In genomic region chr9:14559430-14559829, GRCm38 (mm10) we compare ENCODE assay signal across 10 mouse cellular contexts. TPM values are rescaled to one million over a fixed set of nuclear protein-coding genes. Genes with fewer than 3 reads are reported as not detected.
DNase-seq lines count a peak whose midpoint lies in the region; ATAC-seq lines count a peak whose summit lies in the region.
"Had no signal": no experiment of that assay in that cellular context is flagged by ENCODE, and none has a peak within 500 bp of the region (broad histone marks: within the 10 kb centered on the region; RNA-seq: fewer than 3 reads in every experiment).

No protein-coding gene starts in this region.

- H3K9ac ChIP-seq in stomach, embryonic 16.5 days (ENCODE audit: low read length) = no peak overlapping the region
- H3K9ac ChIP-seq in neural tube, embryonic 15.5 days (replicated peaks) = no peak overlapping the region

- no peaks in the 10 kb centered on the region for H3K36me3 ChIP-seq in megakaryocyte, embryonic 14.5 days (replicated peaks; ENCODE audit: low read length)
- H3K36me3 ChIP-seq in stomach, embryonic 16.5 days (ENCODE audit: control insufficient read depth, insufficient read depth, low read length) = peaks cover 8% of the 10 kb centered on the region
- peaks cover 54% of the 10 kb centered on the region for H3K36me3 ChIP-seq in neural tube, embryonic 15.5 days

- H3K27ac ChIP-seq in stomach, embryonic 16.5 days (ENCODE audit: low read length) = no peak overlapping the region
- no peak overlapping the region for H3K27ac ChIP-seq in neural tube, embryonic 15.5 days (replicated peaks)

- H3K4me1 ChIP-seq in megakaryocyte, embryonic 14.5 days = peaks cover 39% of the 10 kb centered on the region
- peaks cover 4% of the 10 kb centered on the region; the same call in 1 of the 2 replicates for H3K4me1 ChIP-seq in stomach, embryonic 16.5 days (ENCODE audit: control insufficient read depth, insufficient read depth, low read length)
- 0 out of 2 replicates have a peak, but pooled peaks cover 2% of the 10 kb centered on the region for H3K4me1 ChIP-seq in neural tube, embryonic 15.5 days

- WGBS in stomach, embryonic 16.5 days = 60% methylated on average over 10 of the region's 10 CpGs
- WGBS in neural tube, embryonic 15.5 days = 75% methylated on average over 10 of the region's 10 CpGs

- H3K27me3 ChIP-seq in megakaryocyte, embryonic 14.5 days (replicated peaks) = peaks cover 38% of the 10 kb centered on the region
- no peaks in the 10 kb centered on the region for H3K27me3 ChIP-seq in stomach, embryonic 16.5 days (ENCODE audit: control insufficient read depth, insufficient read depth, low read length)
- no peaks in the 10 kb centered on the region for H3K27me3 ChIP-seq in neural tube, embryonic 15.5 days (replicated peaks)

- peak overlapping the region; percentile 39 for H3K4me3 ChIP-seq in megakaryocyte, embryonic 14.5 days (replicated peaks)
- no peak overlapping the region for H3K4me3 ChIP-seq in stomach, embryonic 16.5 days (replicated peaks; ENCODE audit: low read length)
- no peak overlapping the region for H3K4me3 ChIP-seq in neural tube, embryonic 15.5 days (replicated peaks)
- H3K4me3 ChIP-seq: erythroblast, embryonic 14.5 days had no signal

- peaks cover 6% of the 10 kb centered on the region for H3K9me3 ChIP-seq in megakaryocyte, embryonic 14.5 days
- no peaks in the 10 kb centered on the region for H3K9me3 ChIP-seq in stomach, embryonic 16.5 days (replicated peaks; ENCODE audit: control insufficient read depth, low read length)
- no peaks in the 10 kb centered on the region for H3K9me3 ChIP-seq in neural tube, embryonic 15.5 days (replicated peaks)

- peak; percentile 58 for DNase-seq in fat pad, adult 2 months (ENCODE audit: extremely low read depth, low read depth, low spot score)
- DNase-seq in layer of hippocampus, adult 9-11 months = peak; percentile 57
- DNase-seq in embryo, embryonic 10.5 days (ENCODE audit: low spot score) = no peak

- ATAC-seq in megakaryocyte, adult 5-6 weeks (ENCODE audit: poor library complexity, severe bottlenecking) = no peak
- peak; percentile 76; the same call in 1 of the 2 replicates for ATAC-seq in stomach, embryonic 16.5 days (ENCODE audit: insufficient read depth, low FRiP score)
- ATAC-seq in CD4-positive, CD25-positive, alpha-beta regulatory T cell, adult 4 months = no peak
- ATAC-seq in neural tube, embryonic 15.5 days (ENCODE audit: low FRiP score) = no peak

- no peak overlapping the region for H3K4me2 ChIP-seq in stomach, embryonic 16.5 days (ENCODE audit: low read depth, low read length)
- no peak overlapping the region for H3K4me2 ChIP-seq in neural tube, embryonic 15.5 days

RNA-seq across cellular contexts. Expression of gene Cwc15, which starts 59.0 kb away (rescaled TPM):
- 24.0 TPM in 1 of 2 replicates, not detected in the other for polyA plus RNA-seq in megakaryocyte, embryonic 14.5 days (2012; ENCODE audit: insufficient read depth, low replicate concordance)
- total RNA-seq in megakaryocyte, adult 5-6 weeks (2015) = 232 and 247 TPM in 2 replicates
- 323 and 364 TPM in 2 replicates for total RNA-seq in megakaryocyte, adult 5-6 weeks (2017)
- 133 and 151 TPM in 2 replicates for polyA plus RNA-seq in stomach, embryonic 16.5 days (2015; fragmentation: Nextera tagmentation; extraction: Ambion mirVana)
- 100 to 1,000 TPM; 189 to 201 TPM for polyA plus RNA-seq in CD4-positive, CD25-positive, alpha-beta regulatory T cell, adult 4 months (2017; shearing (Covaris generic))
- polyA plus RNA-seq in neural tube, embryonic 15.5 days (2015; fragmentation: Nextera tagmentation; extraction: Ambion mirVana) = 146 and 154 TPM in 2 replicates

RNA-seq across cellular contexts. Expression of gene Kdm4d, which starts 59.1 kb away (rescaled TPM):
- 0.07 TPM in 1 of 2 replicates, not detected in the other for polyA plus RNA-seq in megakaryocyte, embryonic 14.5 days (2012; ENCODE audit: insufficient read depth, low replicate concordance)
- total RNA-seq in megakaryocyte, adult 5-6 weeks (2015) = not detected in 2 replicates
- 0.18 TPM in 1 of 2 replicates, not detected in the other for total RNA-seq in megakaryocyte, adult 5-6 weeks (2017)
- 0.26 and 0.34 TPM in 2 replicates for polyA plus RNA-seq in stomach, embryonic 16.5 days (2015; fragmentation: Nextera tagmentation; extraction: Ambion mirVana)
- polyA plus RNA-seq in CD4-positive, CD25-positive, alpha-beta regulatory T cell, adult 4 months (2017; shearing (Covaris generic)) = 1 to 10 TPM; 2.4 to 2.5 TPM
- 0.82 and 0.95 TPM in 2 replicates for polyA plus RNA-seq in neural tube, embryonic 15.5 days (2015; fragmentation: Nextera tagmentation; extraction: Ambion mirVana)
- total RNA-seq: liver, adult 2 months had no signal
- polyA plus RNA-seq: erythroblast, embryonic 14.5 days; liver, adult 2 months had no signal
